Comparison of ENCODE assay signal across 8 mouse cellular contexts in genomic region chr1:160534571-160535335, GRCm38 (mm10).
DNase-seq lines count a peak whose midpoint lies in the region; ATAC-seq lines count a peak whose summit lies in the region.
"Had no signal": no experiment of that assay in that cellular context is flagged by ENCODE, and none has a peak within 500 bp of the region (broad histone marks: within the 10 kb centered on the region; RNA-seq: fewer than 3 reads in every experiment).

No protein-coding gene starts in this region.

- peak overlapping the region; percentile 29; the same call in 1 of the 2 replicates for H3K27ac ChIP-seq in heart, embryonic 11.5 days (ENCODE audit: low read depth, low read length)
- H3K27ac ChIP-seq in intestine, embryonic 15.5 days: no peak overlapping the region
- H3K27ac ChIP-seq: limb, embryonic 13.5 days had no signal

- ATAC-seq in heart, embryonic 11.5 days (replicated peaks; ENCODE audit: insufficient number of reproducible peaks, low FRiP score, low TSS enrichment): 0 out of 2 replicates have a peak, but pooled peaks have one; percentile 46
- ATAC-seq in intestine, embryonic 15.5 days: no peak

- no peaks in the 10 kb centered on the region for H3K9me3 ChIP-seq in heart, embryonic 11.5 days (replicated peaks; ENCODE audit: control insufficient read depth, low read length)
- H3K9me3 ChIP-seq in intestine, embryonic 15.5 days: no peaks in the 10 kb centered on the region
- H3K9me3 ChIP-seq: limb, embryonic 13.5 days had no signal

- no peaks in the 10 kb centered on the region for H3K36me3 ChIP-seq in heart, embryonic 11.5 days (ENCODE audit: control insufficient read depth, insufficient read depth, low read length)
- H3K36me3 ChIP-seq in intestine, embryonic 15.5 days: no peaks in the 10 kb centered on the region
- H3K36me3 ChIP-seq: limb, embryonic 13.5 days had no signal

- peak overlapping the region; percentile 14; the same call in 1 of the 2 replicates for H3K4me2 ChIP-seq in heart, embryonic 11.5 days
- H3K4me2 ChIP-seq in intestine, embryonic 15.5 days (replicated peaks): no peak overlapping the region
- H3K4me2 ChIP-seq: limb, embryonic 13.5 days had no signal

- DNase-seq in cerebellum, postnatal 25 days: peak; percentile 79 to 87
- peak; percentile 24 to 39 for DNase-seq in layer of hippocampus, postnatal 10 days (ENCODE audit: low spot score in 2 of 2)
- peak; percentile 8 for DNase-seq in retina, postnatal 7 days (ENCODE audit: low read depth, low spot score)
- DNase-seq in adipocyte (ENCODE audit: low spot score): no peak
- DNase-seq in adrenal gland, adult 8-10 months: no peak

- peaks cover 9% of the 10 kb centered on the region for H3K4me1 ChIP-seq in heart, embryonic 11.5 days (ENCODE audit: control insufficient read depth, insufficient read depth, low read length)
- no peaks in the 10 kb centered on the region for H3K4me1 ChIP-seq in intestine, embryonic 15.5 days (replicated peaks)

- no peak overlapping the region for H3K9ac ChIP-seq in heart, embryonic 11.5 days (ENCODE audit: low read depth, low read length)
- no peak overlapping the region for H3K9ac ChIP-seq in intestine, embryonic 15.5 days
- H3K9ac ChIP-seq: limb, embryonic 13.5 days had no signal

- no peaks in the 10 kb centered on the region for H3K27me3 ChIP-seq in heart, embryonic 11.5 days (ENCODE audit: control insufficient read depth, insufficient read depth, low read length)
- H3K27me3 ChIP-seq in intestine, embryonic 15.5 days (replicated peaks): no peaks in the 10 kb centered on the region
- H3K27me3 ChIP-seq: limb, embryonic 13.5 days had no signal

- no peak overlapping the region for H3K4me3 ChIP-seq in heart, embryonic 11.5 days (ENCODE audit: low read depth, low read length)
- H3K4me3 ChIP-seq in intestine, embryonic 15.5 days (replicated peaks): no peak overlapping the region
- H3K4me3 ChIP-seq: limb, embryonic 13.5 days had no signal

- 66% methylated on average over 2 of the region's 2 CpGs for WGBS in heart, embryonic 11.5 days (ENCODE audit: insufficient replicate concordance)
- WGBS in intestine, embryonic 15.5 days: 92% methylated on average over 2 of the region's 2 CpGs

Comparison
In these comparisons a context has a peak if more than half of its experiments do, and no peak if none do; other contexts are left out.
1. DNase-seq: peak in cerebellum, postnatal 25 days (2 of 2), layer of hippocampus, postnatal 10 days (2 of 2) and retina, postnatal 7 days (single experiment); none in adipocyte (single experiment) and adrenal gland, adult 8-10 months (single experiment).